Mouse (Mus musculus): ENCODE results near the gene H2-Ob.
"Not testable (repeated sequence)": the region's sequence is repeated elsewhere in the genome, so short reads cannot be mapped to it uniquely, and the experiment has no call there.

Gene H2-Ob

DNA sequence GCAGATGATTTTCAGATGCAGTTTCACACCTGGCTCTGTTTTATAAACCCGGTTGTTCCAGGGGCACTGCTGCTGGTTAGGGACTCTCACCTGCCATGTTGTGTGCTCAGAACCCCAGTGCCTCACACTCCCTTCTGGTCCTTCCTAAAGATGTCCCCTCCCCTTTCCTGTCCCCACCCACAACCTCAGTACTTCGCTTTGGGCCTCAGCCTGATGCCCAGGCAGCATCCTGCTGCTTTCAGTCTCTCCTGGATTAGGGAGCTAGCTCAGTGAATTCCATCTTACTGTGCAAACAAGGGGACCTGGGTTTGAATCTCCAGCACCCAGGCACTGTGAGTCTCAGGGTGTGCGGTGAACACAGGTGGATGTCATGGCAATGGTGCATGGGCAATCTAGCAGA, 31.2 kb upstream of the H2-Ob start:
- no peak for DNase-seq (ENCODE audit: extremely low read depth, low read depth, low spot score)

DNA sequence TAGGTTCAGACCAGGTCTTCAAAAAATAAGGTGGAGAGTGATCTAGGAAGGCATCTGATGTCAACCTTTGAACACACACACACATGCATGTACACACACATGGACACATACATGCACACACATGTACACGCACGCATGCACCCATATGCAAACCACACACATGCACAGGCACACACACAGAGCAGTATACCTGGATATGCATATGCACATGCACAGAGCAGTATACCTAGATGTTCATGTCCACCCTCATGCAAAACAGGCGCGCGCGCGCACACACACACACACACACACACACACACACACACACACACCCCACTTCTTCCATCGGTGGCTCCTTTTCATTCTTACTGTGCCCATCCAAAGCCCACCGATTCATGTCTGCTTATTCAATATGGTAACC, 30.8 kb upstream of the H2-Ob start:
- no peak for DNase-seq (ENCODE audit: extremely low read depth, low read depth, low spot score)

DNA sequence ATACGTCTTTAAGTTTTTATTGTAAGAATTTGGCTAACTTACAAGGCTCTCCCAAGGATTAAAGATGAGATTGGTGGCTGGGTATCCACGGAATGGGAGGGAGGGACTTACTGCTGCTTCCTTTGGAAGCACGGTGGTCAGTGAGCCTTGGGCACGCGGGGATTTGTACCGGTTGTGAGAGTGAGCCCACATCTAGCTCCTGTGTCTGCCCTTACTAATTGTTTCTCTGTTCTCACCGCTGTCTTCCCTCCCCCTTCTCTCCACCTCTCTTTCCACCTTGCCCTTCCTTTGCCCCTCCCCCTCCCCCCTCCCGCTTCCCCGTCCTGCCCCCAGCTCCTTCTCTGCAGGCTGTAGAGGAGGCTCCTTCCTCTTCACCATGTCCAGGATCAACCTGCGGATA, 30.3 kb upstream of the H2-Ob start:
- DNase-seq (ENCODE audit: extremely low read depth, low read depth, low spot score) = no peak

DNA sequence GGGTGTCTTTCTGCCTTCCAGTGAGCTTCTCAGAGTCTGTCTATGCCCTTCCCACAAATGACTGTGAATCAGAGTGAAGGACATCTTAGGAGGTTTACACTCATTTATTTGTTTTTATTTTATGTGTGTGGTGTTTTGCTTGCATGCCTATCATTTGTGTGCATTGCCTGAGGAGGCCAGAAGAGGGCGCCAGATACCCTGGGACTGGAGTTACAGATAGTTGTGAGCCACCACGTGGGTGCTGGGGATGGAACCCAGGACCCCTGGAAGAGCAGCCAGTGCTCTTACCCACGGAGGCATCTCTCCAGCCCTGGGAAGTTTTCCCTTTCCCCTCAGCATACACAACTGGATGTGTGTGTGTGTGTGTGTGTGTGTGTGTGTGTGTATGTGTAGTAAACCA, 29.0 kb upstream of the H2-Ob start:
- DNase-seq (ENCODE audit: extremely low read depth, low read depth, low spot score) = no peak

DNA sequence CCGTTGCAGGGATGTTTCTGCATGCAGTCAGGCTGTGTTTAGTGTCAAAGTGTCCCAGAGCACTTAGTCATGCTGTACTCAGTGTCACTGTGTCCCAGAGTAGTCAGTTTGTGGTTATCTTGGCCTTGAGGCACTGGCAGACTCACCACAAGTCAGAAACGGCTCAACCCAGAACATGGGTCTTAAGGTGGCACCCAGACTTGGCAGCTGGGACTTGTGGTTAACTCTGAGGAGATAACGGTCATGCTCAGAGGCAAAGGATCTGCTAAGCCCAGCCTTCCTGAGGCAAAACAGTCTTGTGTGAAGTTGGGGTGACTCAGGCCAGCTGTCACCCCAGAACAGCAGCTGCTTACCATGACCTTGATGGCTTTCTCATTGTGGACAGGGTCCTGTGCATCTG, 28.1 kb upstream of the H2-Ob start:
- no peak for DNase-seq (ENCODE audit: extremely low read depth, low read depth, low spot score)

DNA sequence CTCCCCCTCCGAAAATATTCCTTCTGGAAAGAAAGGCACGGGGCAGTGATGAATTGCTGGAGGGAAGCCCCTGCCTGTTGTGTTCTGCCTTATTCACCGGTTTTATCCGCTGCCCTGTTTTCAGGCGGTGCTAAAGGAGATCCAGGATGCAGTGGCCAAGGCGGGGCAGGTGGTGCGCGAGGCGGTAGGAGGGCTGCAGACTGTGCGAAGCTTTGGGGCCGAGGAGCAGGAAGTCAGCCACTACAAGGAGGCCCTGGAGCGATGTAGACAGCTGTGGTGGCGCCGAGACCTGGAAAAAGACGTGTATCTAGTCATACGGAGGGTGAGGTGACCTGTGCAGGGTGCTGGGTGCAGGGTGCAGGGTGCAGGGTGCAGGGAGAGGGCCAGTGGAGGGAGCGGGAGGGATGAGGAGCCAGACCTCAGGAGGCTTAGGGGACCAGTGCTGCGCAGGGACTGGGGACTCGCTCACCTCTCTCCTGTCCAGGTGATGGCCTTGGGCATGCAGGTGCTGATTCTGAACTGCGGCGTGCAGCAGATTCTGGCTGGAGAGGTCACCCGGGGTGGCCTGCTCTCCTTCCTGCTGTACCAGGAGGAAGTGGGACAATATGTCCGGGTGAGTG, 26.8 kb upstream of the H2-Ob start:
- no peak for DNase-seq (ENCODE audit: extremely low read depth, low read depth, low spot score)

DNA sequence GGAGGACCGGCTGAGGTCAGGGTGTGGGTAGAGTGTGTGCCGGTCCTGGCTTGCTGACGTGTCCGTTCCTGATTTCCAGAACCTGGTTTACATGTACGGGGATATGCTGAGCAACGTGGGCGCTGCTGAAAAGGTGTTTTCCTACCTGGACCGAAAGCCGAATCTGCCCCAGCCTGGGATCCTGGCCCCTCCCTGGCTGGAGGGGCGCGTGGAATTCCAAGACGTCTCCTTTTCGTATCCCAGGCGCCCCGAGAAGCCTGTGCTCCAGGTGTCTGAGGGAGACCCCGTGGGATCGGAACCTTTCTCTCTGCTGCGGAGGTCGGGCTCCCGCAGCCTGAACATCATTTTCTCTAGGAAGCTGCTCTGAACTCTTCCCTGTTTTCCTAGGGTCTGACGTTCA, 24.8 kb upstream of the H2-Ob start:
- DNase-seq (ENCODE audit: extremely low read depth, low read depth, low spot score) = no peak

DNA sequence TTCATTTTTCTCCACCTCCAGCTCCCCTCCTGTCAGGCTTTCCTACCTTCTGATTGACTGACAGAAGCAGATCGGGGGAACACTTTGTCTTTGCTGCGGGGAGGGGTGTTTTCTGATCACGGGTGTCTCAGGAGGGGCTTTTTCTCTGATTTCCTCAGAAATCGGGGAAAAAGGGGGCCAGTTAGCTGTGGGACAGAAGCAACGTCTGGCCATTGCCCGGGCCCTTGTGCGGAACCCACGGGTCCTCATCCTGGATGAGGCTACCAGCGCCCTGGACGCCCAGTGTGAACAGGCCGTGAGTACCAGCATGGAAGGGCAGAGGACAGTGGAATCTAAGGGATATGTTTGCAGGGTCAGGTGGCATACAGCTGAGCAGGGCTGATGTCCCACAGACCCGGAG, 23.5 kb upstream of the H2-Ob start:
- DNase-seq (ENCODE audit: extremely low read depth, low read depth, low spot score) = no peak

DNA sequence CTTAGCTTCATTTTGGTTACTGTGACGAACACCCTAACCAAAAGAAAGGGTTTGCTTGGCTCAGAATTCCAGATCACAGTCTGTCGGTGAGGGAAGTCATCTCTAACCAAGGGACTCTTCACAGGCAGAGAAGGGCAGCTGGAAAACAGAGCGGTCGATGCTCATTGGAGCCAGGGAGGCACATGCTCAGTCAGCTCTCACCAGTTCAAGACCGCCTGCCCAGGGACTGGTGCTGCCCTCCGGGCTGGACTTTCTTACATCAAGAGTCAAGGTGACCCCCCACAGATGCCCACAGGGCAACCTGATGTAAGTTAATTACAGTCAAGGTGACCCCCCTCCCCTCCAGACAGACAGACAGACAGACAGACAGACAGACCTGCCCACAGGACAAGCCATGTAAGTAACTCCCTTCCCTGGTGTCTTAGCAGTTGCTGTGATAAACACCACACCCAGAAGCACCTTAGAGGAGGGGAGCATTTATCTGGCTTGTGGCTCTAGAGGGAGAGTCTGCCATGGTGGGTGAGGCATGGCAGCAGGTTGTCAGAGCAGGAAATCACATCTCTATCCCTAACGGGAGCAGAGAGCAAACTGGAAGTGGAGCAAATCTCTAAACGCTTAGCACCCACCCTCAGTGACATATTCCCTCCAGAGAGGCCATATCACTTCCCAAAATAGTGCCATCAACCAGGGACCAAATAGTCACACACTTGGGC, 21.3 kb upstream of the H2-Ob start:
- DNase-seq (ENCODE audit: extremely low read depth, low read depth, low spot score) = no peak

DNA sequence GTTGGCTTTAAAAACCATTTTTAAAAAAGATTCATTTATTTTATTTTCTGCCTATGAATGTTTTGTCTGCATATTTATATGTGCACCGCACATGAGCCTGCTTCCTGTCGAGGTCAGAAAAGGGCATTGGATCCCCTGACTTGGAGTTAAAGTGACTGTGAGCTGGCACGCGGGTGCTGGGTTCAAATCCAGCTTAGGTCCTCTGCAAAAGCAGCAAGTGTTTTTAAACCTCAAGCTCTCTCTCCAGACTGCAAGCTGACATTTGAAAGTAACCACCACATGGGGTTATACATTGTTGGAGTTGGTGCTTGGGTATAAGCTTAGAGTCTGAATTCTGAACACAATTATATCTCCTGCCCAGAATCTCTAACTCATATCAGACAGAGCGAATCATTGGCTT, 20.7 kb upstream of the H2-Ob start:
- no peak for DNase-seq (ENCODE audit: extremely low read depth, low read depth, low spot score)

DNA sequence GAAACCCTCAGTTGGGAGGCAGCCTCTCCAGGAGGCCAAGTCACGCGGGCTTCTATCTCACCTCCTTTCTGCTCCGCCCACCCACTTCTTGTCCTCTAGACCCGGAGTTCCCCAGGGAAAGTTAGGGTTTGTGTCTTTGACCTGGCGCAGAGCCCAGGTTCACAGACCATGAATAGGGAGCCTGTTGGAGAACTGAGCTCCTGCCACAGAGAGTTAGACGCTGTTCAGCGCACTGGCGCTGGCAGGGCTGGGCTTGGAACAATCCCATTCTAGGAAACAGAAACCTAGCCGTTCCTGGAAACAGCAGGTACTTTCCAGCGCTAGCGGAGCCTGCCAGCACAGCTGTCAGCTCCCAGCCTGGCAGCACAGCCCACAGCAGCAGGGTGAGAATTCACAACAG, 20.0 kb upstream of the H2-Ob start:
- DNase-seq (ENCODE audit: extremely low read depth, low read depth, low spot score) = peak; percentile 39

DNA sequence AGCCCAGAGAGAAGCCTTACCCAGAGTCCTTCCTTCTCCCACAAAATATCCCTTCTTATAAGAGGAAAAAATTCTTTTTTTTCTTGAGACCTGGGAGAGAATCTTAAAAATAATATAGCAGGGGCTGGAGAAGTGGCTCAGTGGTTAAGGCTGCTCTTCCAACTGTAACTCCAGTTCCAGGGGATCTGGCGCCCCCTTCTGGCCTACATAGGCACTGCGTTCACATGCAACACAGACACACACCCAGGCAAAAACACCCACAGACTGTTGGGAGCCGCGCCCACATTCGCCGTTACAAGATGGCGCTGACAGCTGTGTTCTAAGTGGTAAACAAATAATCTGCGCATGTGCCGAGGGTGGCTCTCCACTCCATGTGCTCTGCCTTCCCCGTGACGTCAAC, 19.6 kb upstream of the H2-Ob start:
- DNase-seq (ENCODE audit: extremely low read depth, low read depth, low spot score) = not testable (repeated sequence)

DNA sequence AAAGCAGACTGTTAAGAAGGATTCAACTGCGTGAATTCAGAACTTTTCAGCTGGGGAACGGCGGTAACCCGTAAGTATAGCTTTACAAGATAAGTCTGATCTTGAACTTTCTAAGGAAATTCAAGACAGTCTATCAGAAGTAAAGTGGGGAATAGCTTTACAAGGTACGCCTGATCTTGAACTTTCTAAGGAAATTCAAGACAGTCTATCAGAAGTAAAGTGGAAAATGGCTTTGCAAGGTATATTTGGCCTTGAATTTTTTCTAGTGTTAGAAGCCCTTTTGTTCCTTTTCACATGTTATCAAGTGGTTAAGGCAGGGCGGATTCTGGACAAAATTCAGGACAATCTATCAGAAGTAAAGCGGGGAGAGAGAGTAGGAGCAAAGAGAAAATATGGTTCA, 18.9 kb upstream of the H2-Ob start:
- DNase-seq (ENCODE audit: extremely low read depth, low read depth, low spot score) = not testable (repeated sequence)

DNA sequence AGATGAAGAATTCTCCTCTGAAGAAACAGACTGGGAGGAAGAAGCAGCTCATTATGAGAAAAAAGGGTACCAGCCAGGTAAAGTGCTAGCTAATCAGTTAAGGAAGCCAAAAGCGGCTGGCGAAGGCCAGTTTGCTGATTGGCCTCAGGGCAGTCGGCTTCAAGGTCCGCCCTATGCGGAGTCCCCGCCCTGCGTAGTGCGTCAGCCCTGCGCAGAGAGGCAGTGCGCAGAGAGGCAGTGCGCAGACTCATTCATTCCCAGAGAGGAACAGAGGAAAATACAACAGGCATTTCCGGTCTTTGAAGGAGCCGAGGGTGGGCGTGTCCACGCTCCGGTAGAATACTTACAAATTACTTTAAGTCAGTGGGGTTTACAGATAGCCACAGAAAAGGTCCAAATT, 18.3 kb upstream of the H2-Ob start:
- not testable (repeated sequence) for DNase-seq (ENCODE audit: extremely low read depth, low read depth, low spot score)

DNA sequence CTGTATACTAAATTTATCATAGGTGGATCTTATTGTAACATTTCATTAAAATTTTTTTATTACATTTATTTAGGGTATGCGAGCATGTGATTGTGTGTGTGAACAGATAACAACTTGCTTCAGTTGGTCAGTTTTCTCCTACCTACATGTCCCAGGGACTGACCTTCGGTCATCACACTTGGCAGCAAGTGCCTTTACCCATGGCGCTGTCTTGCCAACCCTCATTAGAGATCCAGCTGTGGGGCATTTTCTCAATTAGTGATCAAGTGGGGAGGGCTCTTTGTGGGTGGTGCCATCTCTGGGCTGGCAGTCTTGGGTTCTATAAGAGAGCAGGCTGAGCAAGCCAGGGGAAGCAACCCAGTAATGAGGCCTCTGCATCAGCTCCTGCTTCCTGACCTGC, 13.9 kb upstream of the H2-Ob start:
- DNase-seq (ENCODE audit: extremely low read depth, low read depth, low spot score) = no peak

DNA sequence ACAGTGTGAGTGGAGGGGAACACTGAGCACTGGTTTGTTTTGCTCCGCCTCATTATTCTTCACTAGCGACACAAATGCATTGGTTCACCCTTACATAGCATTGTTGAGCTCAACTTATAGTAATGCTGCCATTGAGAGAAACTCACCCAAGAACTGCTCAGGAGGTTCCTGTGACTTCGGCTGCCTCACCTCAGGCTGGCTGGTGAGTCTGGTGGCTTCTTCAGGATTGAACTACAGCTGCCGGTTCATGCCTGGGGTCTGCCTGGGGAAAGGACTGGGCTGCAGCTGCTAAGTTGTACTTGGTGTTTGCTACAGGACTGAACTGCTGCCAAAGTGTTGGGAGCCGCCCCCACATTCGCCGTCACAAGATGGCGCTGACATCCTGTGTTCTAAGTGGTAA, 13.3 kb upstream of the H2-Ob start:
- DNase-seq (ENCODE audit: extremely low read depth, low read depth, low spot score) = no peak

DNA sequence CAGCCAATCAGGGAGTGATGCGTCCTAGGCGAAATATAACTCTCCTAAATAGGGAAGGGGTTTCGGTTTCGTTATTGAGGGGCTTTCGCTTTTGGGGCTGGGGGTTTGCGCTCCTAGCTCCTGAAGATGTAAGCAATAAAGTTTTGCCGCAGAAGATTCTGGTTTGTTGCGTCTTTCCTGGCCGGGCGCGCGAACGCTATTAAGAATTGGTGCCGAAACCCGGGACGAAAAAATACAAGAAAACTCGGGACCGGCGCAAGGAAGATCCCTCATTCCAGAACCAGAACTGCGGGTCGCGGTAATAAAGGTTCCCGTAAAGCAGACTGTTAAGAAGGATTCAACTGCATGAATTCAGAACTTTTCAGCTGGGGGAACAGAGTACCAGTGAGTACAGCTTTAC, 12.8 kb upstream of the H2-Ob start:
- not testable (repeated sequence) for DNase-seq (ENCODE audit: extremely low read depth, low read depth, low spot score)

DNA sequence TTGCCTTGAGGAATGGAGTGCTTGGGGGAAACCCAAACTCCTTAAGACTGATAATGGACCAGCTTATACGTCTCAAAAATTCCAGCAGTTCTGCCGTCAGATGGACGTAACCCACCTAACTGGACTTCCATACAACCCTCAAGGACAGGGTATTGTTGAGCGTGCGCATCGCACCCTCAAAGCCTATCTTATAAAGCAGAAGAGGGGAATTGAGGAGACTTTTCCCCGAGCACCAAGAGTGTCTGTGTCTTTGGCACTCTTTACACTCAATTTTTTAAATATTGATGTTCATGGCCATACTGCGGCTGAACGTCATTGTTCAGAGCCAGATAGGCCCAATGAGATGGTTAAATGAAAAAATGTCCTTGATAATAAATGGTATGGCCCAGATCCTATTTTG, 7.7 kb upstream of the H2-Ob start:
- DNase-seq (ENCODE audit: extremely low read depth, low read depth, low spot score) = not testable (repeated sequence)

DNA sequence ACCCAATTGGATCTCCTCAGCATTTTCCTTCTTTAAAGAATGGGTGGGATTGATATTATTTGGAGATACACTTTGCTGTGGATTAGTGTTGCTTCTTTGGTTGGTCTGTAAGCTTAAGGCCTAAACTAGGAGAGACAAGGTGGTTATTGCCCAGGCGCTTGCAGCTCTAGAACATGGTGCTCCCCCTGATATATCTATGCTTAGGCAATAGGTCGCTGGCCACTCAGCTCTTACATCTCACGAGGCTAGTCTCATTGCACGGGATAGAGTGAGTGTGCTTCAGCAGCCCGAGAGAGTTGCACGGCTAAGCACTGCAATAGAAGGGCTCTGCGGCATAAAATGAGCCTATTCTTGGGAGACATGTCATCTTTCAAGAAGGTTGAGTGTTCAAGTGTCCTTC, 6.7 kb upstream of the H2-Ob start:
- not testable (repeated sequence) for DNase-seq (ENCODE audit: extremely low read depth, low read depth, low spot score)

DNA sequence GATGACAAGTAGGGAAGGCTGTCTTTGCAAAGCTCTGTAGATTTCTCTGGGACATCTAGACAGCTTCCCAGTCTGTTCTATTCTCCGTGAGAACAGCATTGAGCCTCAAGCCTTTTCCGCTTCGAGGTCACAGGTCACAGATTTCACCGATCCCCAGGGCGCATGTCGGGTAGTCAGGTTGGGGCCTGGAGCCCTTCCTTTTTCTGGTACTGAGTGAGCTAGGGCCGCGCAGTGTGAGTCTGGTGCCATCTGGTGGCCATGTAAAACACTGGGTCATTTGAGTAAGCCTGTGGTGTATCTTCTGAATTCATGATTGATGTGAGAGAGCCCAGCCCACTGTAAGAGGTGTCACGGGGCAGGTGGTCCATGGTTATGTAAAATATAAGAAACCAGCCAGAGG, 3.8 kb upstream of the H2-Ob start:
- no peak for DNase-seq (ENCODE audit: extremely low read depth, low read depth, low spot score)

DNA sequence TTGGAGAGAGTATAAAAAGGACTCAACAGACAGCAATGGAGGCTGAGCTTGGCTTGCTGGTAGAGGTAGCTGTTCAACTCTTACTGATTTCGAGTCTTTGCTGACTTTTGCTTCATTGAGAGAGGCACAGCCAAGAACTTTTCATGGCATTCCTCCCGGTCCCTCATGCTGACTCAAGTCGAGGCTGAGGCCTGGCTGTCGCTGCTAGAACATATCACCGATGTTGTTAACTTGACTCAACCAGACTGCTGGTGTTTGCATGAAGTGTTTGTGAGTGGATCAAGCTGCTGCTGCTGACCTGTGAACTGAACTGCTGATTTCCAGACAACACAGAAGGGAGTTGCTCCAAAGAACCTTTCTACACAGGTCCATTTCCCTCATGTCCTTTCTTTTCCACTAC, 2.0 kb upstream of the H2-Ob start:
- DNase-seq (ENCODE audit: extremely low read depth, low read depth, low spot score) = no peak

DNA sequence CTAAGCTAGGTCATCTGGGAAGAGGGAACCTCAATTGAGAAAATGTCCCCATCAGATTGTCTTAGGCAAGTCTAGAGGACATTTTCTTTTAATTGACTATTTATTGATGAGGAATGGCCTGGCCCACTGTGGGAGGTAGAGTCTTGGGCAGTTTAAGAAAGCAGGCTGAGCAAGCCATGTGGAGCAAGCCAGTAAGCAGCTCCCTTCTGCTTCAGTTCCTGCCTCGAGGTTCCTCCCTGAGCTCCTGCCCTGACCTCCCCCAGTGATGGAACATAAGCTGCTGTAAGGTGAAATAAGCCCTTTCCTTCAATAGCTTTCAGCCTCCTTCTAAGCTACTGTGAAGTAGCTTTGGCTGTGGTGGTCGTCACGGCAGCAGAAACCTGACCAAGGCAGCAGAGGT, 962 bp upstream of the H2-Ob start:
- no peak for DNase-seq (ENCODE audit: extremely low read depth, low read depth, low spot score)

DNA sequence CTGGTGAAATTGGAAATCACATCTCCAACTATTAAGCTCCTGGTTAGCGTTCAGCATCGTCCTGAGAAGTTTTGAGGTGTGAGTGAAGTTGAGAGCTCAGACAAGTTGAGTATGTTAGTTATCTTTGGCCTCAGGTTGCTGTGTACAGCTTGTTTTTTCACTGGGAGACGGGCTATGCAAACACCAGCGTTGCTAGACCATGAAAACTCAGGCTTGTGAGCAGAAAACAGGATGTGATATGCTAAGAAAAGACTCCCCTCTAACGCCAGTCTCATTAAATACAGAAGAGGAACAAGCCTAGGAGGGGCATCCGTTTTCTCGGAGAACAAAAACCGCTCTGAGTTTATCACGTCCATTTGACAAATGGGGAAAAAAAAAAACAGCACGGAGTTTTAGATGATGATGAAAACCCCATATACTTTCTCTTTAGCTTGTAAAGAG, 918 bp downstream of the H2-Ob start:
- DNase-seq (ENCODE audit: extremely low read depth, low read depth, low spot score) = no peak
